Mouse (Mus musculus): ENCODE results near the gene Gm11034. TPM values are rescaled to one million over a fixed set of nuclear protein-coding genes. Genes with fewer than 3 reads are reported as not detected.

The Gm11034 gene
- polyA plus RNA-seq, 1 experiment, result not detected

DNA sequence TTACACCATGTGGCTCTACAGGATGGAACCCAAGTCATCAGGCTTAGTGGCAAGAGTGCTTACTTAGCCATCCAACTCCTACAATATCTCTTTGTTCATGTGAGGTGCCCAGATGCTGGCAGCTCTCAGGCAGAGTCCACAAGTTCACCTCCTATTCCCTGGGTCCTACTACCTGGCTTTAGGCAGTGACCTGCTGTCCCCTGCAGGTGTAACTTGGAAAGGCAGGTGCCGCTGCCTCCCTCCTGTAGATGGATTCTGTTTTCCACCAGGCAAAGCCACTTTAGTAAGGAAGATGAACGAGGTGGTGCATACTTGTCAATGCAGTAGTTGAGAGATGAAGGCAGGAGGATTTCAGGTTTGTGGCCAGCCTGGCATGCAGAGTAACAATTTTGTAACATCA, 1.6 kb upstream of the Gm11034 start:
- TF ChIP-seq POLR2A (IDR thresholded peaks at IDR 0.05; ENCODE audit: low read depth, low read length) (no peak), CTCF (IDR thresholded peaks at IDR 0.05; ENCODE audit: borderline replicate concordance, insufficient read depth, low read length) (no peak)
- Histone ChIP-seq H3K4me1 (ENCODE audit: control insufficient read depth, insufficient read depth, low read length) (no peaks in the 10 kb centered on the region), H3K27ac (ENCODE audit: insufficient read depth, low read length) (no peak overlapping the region), H3K4me3 (ENCODE audit: insufficient read depth, low read length) (no peak overlapping the region)

DNA sequence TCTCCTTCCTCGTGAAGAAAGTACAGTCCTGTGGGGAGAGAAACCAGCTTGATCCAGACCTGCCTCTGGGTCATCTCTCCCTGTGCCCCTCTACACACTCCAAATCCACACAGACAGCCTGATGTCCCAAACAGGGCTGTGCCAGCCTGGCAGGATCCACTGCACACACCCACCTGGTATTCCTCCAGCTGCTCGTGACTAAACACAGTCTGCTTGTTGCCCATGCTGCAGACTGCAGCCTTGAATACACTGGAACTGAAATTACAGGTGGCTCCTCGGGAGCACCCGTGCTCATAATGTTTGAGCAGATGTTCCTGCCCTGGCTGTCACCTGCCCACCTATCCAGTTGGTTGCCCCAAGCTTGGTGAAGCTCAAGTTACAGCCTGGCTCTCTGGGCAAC, 685 bp downstream of the Gm11034 start, which contains the start of gene Cib3:
Cib3 (minus strand) TSS at position 87 of the 400 bp plus-strand sequence.
- Histone ChIP-seq H3K27ac (ENCODE audit: insufficient read depth, low read length) (no peak within 1 kb of the TSS), H3K4me1 (ENCODE audit: control insufficient read depth, insufficient read depth, low read length) (no peaks in the 10 kb centered on the region), H3K4me3 (ENCODE audit: insufficient read depth, low read length) (no peak within 1 kb of the TSS)
- no peak for TF ChIP-seq CTCF (IDR thresholded peaks at IDR 0.05; ENCODE audit: borderline replicate concordance, insufficient read depth, low read length)
- TF ChIP-seq POLR2A (IDR thresholded peaks at IDR 0.05; ENCODE audit: low read depth, low read length), result no peak

DNA sequence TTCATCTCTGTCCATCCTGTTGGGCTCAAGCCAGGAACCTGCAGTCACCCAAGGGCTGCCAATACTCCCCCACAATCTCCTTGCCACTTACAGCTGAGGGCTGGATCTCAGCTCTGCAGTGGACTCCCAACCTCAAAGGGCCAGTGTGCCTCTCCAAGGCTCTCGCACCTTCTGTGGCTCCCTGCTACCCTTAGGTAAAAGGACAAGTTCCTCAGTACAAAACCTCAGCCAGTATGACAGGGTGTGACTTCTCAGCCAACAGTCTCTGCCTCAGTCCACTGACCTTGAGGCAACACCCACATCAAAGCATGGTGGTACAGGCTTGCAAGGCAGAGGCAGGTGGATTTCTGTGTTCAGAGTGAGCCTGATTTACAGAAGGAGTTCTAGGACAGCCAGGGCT, 1.6 kb downstream of the Gm11034 start:
- TF ChIP-seq CTCF (IDR thresholded peaks at IDR 0.05; ENCODE audit: borderline replicate concordance, insufficient read depth, low read length) (no peak), POLR2A (IDR thresholded peaks at IDR 0.05; ENCODE audit: low read depth, low read length) (no peak)
- Histone ChIP-seq H3K4me3 (ENCODE audit: insufficient read depth, low read length) (no peak overlapping the region), H3K4me1 (ENCODE audit: control insufficient read depth, insufficient read depth, low read length) (no peaks in the 10 kb centered on the region), H3K27ac (ENCODE audit: insufficient read depth, low read length) (no peak overlapping the region)

DNA sequence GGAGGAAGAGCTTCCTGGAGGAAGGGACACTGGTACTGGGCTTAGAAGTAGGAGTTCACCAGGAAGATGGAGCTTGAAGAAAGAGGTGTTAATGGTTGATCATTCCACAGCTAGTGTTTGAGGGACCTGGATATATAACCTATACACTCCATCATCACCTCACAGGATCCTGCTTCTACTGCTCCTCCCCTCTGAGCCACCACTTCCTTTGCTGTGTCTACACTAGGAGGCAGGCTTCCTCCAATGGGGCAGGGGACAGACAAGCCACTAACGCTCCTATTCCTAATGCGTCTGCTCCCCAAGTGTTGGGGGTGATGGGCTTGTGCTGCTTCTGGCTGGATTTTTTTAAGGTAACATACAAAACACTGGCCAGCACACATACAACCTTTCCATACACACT, 2.7 kb downstream of the Gm11034 start:
- Histone ChIP-seq H3K4me1 (ENCODE audit: control insufficient read depth, insufficient read depth, low read length) (no peaks in the 10 kb centered on the region), H3K4me3 (ENCODE audit: insufficient read depth, low read length) (no peak overlapping the region), H3K27ac (ENCODE audit: insufficient read depth, low read length) (no peak overlapping the region)
- TF ChIP-seq CTCF (IDR thresholded peaks at IDR 0.05; ENCODE audit: borderline replicate concordance, insufficient read depth, low read length), result no peak
- no peak for TF ChIP-seq POLR2A (IDR thresholded peaks at IDR 0.05; ENCODE audit: low read depth, low read length)

DNA sequence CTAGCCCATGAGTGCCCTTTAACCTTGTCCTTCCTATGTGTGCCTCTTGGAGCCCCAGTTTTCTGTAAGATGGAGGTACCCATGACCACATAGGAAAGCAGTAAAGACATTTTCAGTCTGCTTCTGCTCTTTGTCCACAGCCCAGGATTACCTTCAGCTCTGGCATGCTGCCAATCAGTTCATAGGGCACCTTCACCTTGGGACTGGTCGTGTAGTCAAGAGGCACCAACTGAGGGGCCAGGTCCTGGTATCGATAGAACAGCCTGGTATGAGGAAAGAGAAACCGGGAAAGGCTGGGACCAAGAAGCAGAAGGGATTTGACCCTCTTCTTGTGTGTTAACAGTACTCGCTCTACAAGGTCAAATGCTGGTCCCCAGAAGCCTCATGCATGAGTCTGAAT, 3.2 kb downstream of the Gm11034 start:
- Histone ChIP-seq H3K4me1 (ENCODE audit: control insufficient read depth, insufficient read depth, low read length) (no peaks in the 10 kb centered on the region), H3K27ac (ENCODE audit: insufficient read depth, low read length) (no peak overlapping the region), H3K4me3 (ENCODE audit: insufficient read depth, low read length) (no peak overlapping the region)
- TF ChIP-seq POLR2A (IDR thresholded peaks at IDR 0.05; ENCODE audit: low read depth, low read length) (no peak), CTCF (IDR thresholded peaks at IDR 0.05; ENCODE audit: borderline replicate concordance, insufficient read depth, low read length) (no peak)

DNA sequence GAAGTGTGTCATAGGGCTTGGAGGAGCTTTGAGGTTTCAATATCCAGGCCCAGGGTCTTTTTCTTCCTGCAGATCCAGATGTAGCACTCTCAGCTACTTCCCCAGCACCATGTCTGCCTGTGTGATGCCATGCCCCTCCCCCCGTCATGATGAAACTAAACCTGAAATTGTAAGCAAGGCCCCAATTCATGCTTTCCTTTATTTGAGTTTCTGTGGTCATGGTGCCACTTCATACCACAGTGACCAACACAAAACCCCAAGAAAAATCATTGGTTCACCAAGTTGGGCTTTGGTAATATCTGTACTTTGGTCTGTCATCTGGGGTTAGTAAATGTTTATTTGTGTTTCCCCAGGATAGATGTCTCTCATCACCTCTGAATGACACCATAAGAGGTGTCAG, 4.9 kb downstream of the Gm11034 start:
- Histone ChIP-seq H3K27ac (ENCODE audit: insufficient read depth, low read length) (no peak overlapping the region), H3K4me3 (ENCODE audit: insufficient read depth, low read length) (no peak overlapping the region), H3K4me1 (ENCODE audit: control insufficient read depth, insufficient read depth, low read length) (no peaks in the 10 kb centered on the region)
- no peak for TF ChIP-seq CTCF (IDR thresholded peaks at IDR 0.05; ENCODE audit: borderline replicate concordance, insufficient read depth, low read length)
- no peak for TF ChIP-seq POLR2A (IDR thresholded peaks at IDR 0.05; ENCODE audit: low read depth, low read length)

DNA sequence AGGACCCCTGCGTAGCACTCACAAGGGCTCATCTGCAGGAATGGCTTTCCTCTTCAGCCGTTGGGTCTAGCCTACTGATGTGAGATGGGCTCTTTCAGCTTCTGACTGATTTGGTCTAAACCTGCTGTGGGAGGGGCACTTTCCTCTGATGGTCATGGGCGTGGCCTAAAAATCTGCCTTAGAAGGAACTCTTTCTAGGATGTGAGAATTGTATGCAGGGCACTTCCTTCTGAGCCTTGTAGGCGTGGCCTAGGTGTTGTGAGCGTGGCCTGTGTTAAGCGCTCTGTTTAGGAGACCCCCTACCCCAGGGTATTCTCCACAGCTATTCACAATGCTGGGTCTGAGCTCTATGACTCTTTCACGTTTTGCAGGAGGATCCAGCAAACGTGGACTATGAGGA, 15.4 kb downstream of the Gm11034 start:
- H3K27ac ChIP-seq (ENCODE audit: insufficient read depth, low read length), result no peak overlapping the region
- no peak overlapping the region for H3K4me3 ChIP-seq (ENCODE audit: insufficient read depth, low read length)
- TF ChIP-seq POLR2A (IDR thresholded peaks at IDR 0.05; ENCODE audit: low read depth, low read length) (no peak), CTCF (IDR thresholded peaks at IDR 0.05; ENCODE audit: borderline replicate concordance, insufficient read depth, low read length) (no peak)
- no peaks in the 10 kb centered on the region for H3K4me1 ChIP-seq (ENCODE audit: control insufficient read depth, insufficient read depth, low read length)

DNA sequence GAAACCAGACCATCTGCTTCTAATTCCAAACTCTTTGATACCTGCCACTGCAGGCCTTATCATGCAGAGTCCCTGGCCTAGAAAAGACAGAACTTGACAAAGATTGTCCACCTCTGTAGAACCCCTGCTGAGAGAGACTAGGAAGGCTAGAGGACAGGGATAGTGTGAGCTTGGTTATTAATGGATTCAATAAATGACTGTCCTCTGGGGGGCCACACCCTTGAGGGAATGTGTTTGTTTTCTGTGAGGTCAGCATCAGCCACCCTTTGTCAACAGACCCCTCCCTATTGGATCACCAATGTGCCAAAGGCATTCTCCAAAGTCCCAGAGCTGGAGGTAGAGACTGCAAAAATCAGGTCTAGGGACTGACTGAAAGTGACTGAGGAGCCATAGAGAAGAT, 21.4 kb downstream of the Gm11034 start:
- H3K4me3 ChIP-seq (ENCODE audit: insufficient read depth, low read length), result no peak overlapping the region
- no peak for TF ChIP-seq POLR2A (IDR thresholded peaks at IDR 0.05; ENCODE audit: low read depth, low read length)
- no peak for TF ChIP-seq CTCF (IDR thresholded peaks at IDR 0.05; ENCODE audit: borderline replicate concordance, insufficient read depth, low read length)

DNA sequence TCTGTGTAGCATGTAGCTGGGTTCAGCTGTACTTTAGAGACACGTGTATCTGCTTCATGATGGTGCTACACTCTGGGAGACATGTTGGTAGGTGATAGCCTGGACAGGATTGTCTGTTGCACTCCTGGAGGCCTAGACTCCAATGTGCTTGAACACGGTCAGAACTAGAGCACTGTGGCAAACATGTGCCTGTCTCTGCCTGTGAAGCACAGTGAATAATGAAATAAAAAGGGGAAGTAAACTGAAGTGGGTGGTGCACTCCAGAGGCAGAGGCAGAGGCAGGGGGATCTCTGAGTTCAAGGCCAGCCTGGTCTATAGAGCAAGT, 23.3 kb downstream of the Gm11034 start:
- Histone ChIP-seq H3K4me3 (ENCODE audit: insufficient read depth, low read length) (no peak overlapping the region), H3K27ac (ENCODE audit: insufficient read depth, low read length) (no peak overlapping the region), H3K4me1 (ENCODE audit: control insufficient read depth, insufficient read depth, low read length) (no peaks in the 10 kb centered on the region)
- TF ChIP-seq POLR2A (IDR thresholded peaks at IDR 0.05; ENCODE audit: low read depth, low read length), result no peak
- no peak for TF ChIP-seq CTCF (IDR thresholded peaks at IDR 0.05; ENCODE audit: borderline replicate concordance, insufficient read depth, low read length)

More for the DNA sequence above, 21.4 kb downstream of the Gm11034 start:
- H3K27ac ChIP-seq (ENCODE audit: insufficient read depth, low read length), result no peak overlapping the region
- H3K4me1 ChIP-seq (ENCODE audit: control insufficient read depth, insufficient read depth, low read length), result no peaks in the 10 kb centered on the region

DNA sequence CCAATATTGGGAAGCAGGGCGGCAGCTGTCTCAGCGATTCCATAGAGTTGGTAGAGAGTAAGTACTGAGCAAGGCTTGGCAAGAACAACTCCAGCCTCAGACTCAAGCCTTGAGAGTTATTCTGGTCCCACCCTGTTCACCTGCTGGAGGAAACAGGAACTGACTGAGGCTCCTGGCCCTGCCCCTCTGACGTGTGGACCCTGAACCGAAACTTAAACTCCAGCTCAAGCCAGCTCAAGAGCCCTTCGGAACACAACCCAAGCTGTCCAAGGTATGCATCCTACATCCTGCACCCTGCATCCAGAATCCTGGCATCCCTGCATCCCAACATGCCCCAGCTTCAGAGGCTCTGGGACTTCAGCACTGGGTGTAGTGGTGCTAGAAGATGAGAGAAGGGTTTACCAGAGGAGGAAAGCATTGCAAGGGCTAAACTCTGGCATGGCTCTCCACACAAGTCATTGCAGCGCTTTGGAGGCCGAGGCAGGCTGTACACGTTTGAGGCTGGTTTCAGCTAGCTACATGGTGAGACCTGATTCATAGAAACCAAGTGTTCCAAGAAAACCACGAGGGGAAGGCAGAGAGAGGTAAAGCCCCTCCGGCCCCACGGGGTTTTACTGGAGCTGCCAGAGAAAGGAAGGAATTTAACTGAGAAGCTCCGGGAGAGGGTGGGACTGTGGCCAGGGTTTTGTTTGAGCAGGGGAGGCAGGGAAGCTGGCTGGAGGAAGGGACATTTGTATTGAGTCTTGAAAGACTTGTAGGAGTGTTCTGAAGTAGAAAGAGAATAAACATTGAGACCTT, 23.8 kb downstream of the Gm11034 start, which contains the start of gene Hsh2d:
Hsh2d (plus strand) TSS at position 222 of the 798 bp plus-strand sequence.
- H3K4me1 ChIP-seq (ENCODE audit: control insufficient read depth, insufficient read depth, low read length), result no peaks in the 10 kb centered on the region
- TF ChIP-seq POLR2A (IDR thresholded peaks at IDR 0.05; ENCODE audit: low read depth, low read length) (no peak), CTCF (IDR thresholded peaks at IDR 0.05; ENCODE audit: borderline replicate concordance, insufficient read depth, low read length) (no peak)
- no peak within 1 kb of the TSS for H3K4me3 ChIP-seq (ENCODE audit: insufficient read depth, low read length)
- H3K27ac ChIP-seq (ENCODE audit: insufficient read depth, low read length), result no peak within 1 kb of the TSS
